Mouse (Mus musculus) cerebellum, adult (tissue): Measurements from ENCODE around the gene Syngr1.

Experiments used
- ATAC-seq: cut with Nextera tagmentation; 2 replicates; pipeline ENCODE4 v1.9.2; 2017; ENCODE audit warnings: mild to moderate bottlenecking, moderate library complexity, mixed read lengths; ENCODE audit not compliant: insufficient number of reproducible peaks, low FRiP score, low TSS enrichment

The Syngr1 gene

DNA sequence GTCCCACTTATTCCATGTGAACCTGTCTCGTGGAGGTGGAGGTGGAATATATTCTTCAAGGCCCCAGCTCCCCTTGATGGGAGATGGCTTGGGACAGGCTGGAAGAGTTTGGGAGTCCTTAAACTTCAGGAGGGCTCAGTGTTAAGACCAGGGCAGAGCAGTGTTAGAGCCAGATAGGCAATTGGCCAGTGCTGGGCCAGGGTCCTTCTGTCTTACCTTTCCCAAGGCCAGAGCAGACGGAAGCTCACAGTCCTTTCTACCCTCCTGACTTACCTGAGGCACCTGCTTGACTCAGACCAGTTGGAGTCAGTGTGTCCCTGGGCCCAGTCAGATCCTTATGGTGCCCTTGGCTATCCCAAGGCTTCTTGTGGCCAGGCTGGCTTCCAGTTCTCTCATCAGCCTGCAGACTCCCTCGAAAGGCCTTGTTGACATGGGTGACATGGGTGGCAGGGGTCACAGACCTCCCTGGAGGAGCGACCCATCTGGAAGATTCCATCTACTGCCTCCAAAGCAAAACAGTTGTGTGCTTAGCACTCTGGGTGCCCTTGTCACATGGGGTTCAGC is 71.3 kb downstream of the Syngr1 start:
- ATAC-seq: no peak

DNA sequence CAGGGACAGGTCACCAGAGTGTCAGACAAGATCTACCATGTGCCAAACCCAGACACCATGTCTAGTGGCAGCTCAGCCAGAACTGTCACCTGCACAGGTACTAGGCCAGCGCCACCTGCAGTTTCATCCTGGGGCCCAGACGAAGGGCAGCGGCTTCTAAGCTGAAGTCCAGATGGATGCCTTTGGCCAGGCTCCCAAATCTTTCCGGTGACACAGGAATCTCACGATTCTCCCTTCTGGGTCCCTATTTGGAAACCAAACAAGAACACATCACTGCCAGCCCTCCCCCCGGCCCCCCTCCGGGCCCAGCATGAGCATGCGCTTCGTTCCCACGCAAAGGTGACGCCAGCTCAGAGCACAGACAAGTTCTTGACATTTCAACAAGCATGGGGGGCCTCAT is 72.1 kb downstream of the Syngr1 start:
- peak; percentile 77 for ATAC-seq

DNA sequence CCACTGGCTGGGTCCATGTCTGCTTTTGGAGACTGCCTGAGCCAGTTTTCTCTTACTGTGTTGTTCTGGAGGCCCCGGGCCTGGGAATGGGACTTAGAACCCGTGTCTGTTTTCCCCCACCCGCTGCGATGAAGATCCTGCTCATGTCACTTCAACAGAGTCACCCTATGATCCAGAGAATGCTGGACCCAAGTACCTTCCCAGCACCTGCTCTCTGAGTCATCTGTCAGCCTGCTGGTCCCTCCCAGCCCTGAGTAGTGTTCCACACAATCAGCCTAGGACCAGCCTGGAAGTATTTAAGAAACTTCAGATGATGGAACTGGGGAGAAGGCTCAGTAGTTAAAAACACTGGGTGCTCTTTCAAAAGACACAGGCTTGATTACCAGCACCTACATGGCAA is 72.6 kb downstream of the Syngr1 start:
- ATAC-seq: 0 out of 2 replicates have a peak, but pooled peaks have one; percentile 27

DNA sequence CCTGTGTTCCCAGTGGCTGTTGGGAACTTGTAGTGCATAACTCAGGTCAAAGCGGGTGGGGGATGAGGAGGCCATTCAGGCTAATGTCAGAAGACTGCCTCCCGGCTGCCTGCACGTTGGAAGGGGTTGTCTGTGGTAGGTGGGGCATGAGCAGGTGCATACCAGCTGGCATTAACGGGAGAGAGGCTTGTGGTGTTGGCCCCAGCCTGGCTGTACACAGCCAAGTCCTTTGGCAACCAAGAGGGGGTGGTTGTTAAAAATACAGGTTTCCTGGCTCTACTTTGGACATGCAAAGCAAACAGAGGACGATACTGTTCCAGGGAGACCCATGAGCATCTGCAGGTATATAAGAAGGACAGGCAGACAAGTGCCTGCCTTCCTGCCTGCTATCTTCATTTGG is 74.3 kb downstream of the Syngr1 start:
- peak; percentile 43 for ATAC-seq
